Mouse (Mus musculus): ENCODE results near the gene Pop7. TPM values are rescaled to one million over a fixed set of nuclear protein-coding genes. Genes with fewer than 3 reads are reported as not detected.

Pop7 gene
- polyA plus RNA-seq (2015; fragmentation: Nextera tagmentation; extraction: Ambion mirVana): 79.3 and 87.0 TPM in 2 replicates

GRCm38 (mm10) chr5:137501709-137502666 is at the start of gene Pop7:
TSS of gene Pop7 (minus strand) at chr5:137502518.
- H3K9ac ChIP-seq (ENCODE audit: low read depth, low read length): peak within 1 kb of the TSS; percentile 84
- ATAC-seq: peak; percentile 96
- 3% methylated on average over 63 of the region's 64 CpGs for WGBS
- H3K27me3 ChIP-seq (replicated peaks; ENCODE audit: control insufficient read depth, insufficient read depth, low read length): no peaks in the 10 kb centered on the region
- no peaks in the 10 kb centered on the region for H3K36me3 ChIP-seq (ENCODE audit: control insufficient read depth, insufficient read depth, low read length)
- peak within 1 kb of the TSS; percentile 68 for H3K4me3 ChIP-seq (ENCODE audit: low read length)
- peaks cover 12% of the 10 kb centered on the region for H3K4me1 ChIP-seq (ENCODE audit: control insufficient read depth, insufficient read depth, low read depth, low read length)
- H3K9me3 ChIP-seq (ENCODE audit: control insufficient read depth, low read length): no peaks in the 10 kb centered on the region
- H3K27ac ChIP-seq (ENCODE audit: low read depth, low read length): peak within 1 kb of the TSS; percentile 98
- H3K4me2 ChIP-seq (ENCODE audit: low read length): peak within 1 kb of the TSS; percentile 65

GRCm38 (mm10) chr5:137551119-137551518 is 48.8 kb upstream of the Pop7 start:
- Histone ChIP-seq H3K9ac (ENCODE audit: low read depth, low read length) (no peak overlapping the region), H3K4me2 (ENCODE audit: low read length) (no peak overlapping the region), H3K27ac (ENCODE audit: low read depth, low read length) (no peak overlapping the region), H3K4me3 (ENCODE audit: low read length) (no peak overlapping the region), H3K9me3 (ENCODE audit: control insufficient read depth, low read length) (no peaks in the 10 kb centered on the region), H3K4me1 (ENCODE audit: control insufficient read depth, insufficient read depth, low read depth, low read length) (peaks cover 12% of the 10 kb centered on the region), H3K27me3 (replicated peaks; ENCODE audit: control insufficient read depth, insufficient read depth, low read length) (no peaks in the 10 kb centered on the region), H3K36me3 (ENCODE audit: control insufficient read depth, insufficient read depth, low read length) (no peaks in the 10 kb centered on the region)
- 81% methylated on average over 5 of the region's 5 CpGs for WGBS
- ATAC-seq: no peak

GRCm38 (mm10) chr5:137549840-137550239 is 47.5 kb upstream of the Pop7 start:
- WGBS: 85% methylated on average over 2 of the region's 2 CpGs
- H3K9me3 ChIP-seq (ENCODE audit: control insufficient read depth, low read length): no peaks in the 10 kb centered on the region

GRCm38 (mm10) chr5:137545596-137545995 is 43.3 kb upstream of the Pop7 start:
- no peak for ATAC-seq
- H3K36me3 ChIP-seq (ENCODE audit: control insufficient read depth, insufficient read depth, low read length): no peaks in the 10 kb centered on the region
- WGBS: 77% methylated on average over 4 of the region's 4 CpGs
- H3K27ac ChIP-seq (ENCODE audit: low read depth, low read length): no peak overlapping the region
- no peaks in the 10 kb centered on the region for H3K4me1 ChIP-seq (ENCODE audit: control insufficient read depth, insufficient read depth, low read depth, low read length)
- no peaks in the 10 kb centered on the region for H3K27me3 ChIP-seq (replicated peaks; ENCODE audit: control insufficient read depth, insufficient read depth, low read length)
- H3K4me3 ChIP-seq (ENCODE audit: low read length): no peak overlapping the region
- H3K4me2 ChIP-seq (ENCODE audit: low read length): no peak overlapping the region
- H3K9ac ChIP-seq (ENCODE audit: low read depth, low read length): no peak overlapping the region
- no peaks in the 10 kb centered on the region for H3K9me3 ChIP-seq (ENCODE audit: control insufficient read depth, low read length)

More at GRCm38 (mm10) chr5:137549840-137550239, 47.5 kb upstream of the Pop7 start:
- Histone ChIP-seq H3K4me1 (ENCODE audit: control insufficient read depth, insufficient read depth, low read depth, low read length) (peaks cover 11% of the 10 kb centered on the region), H3K4me3 (ENCODE audit: low read length) (no peak overlapping the region), H3K9ac (ENCODE audit: low read depth, low read length) (no peak overlapping the region), H3K4me2 (ENCODE audit: low read length) (no peak overlapping the region), H3K36me3 (ENCODE audit: control insufficient read depth, insufficient read depth, low read length) (no peaks in the 10 kb centered on the region), H3K27ac (ENCODE audit: low read depth, low read length) (no peak overlapping the region), H3K27me3 (replicated peaks; ENCODE audit: control insufficient read depth, insufficient read depth, low read length) (no peaks in the 10 kb centered on the region)
- ATAC-seq: no peak

GRCm38 (mm10) chr5:137544926-137545325 is 42.6 kb upstream of the Pop7 start:
- Histone ChIP-seq H3K4me1 (ENCODE audit: control insufficient read depth, insufficient read depth, low read depth, low read length) (no peaks in the 10 kb centered on the region), H3K27ac (ENCODE audit: low read depth, low read length) (no peak overlapping the region), H3K36me3 (ENCODE audit: control insufficient read depth, insufficient read depth, low read length) (no peaks in the 10 kb centered on the region), H3K4me3 (ENCODE audit: low read length) (no peak overlapping the region), H3K27me3 (replicated peaks; ENCODE audit: control insufficient read depth, insufficient read depth, low read length) (no peaks in the 10 kb centered on the region), H3K4me2 (ENCODE audit: low read length) (no peak overlapping the region), H3K9ac (ENCODE audit: low read depth, low read length) (no peak overlapping the region), H3K9me3 (ENCODE audit: control insufficient read depth, low read length) (no peaks in the 10 kb centered on the region)
- WGBS: 62% methylated on average over 6 of the region's 6 CpGs
- no peak for ATAC-seq

GRCm38 (mm10) chr5:137541768-137542540 is 39.6 kb upstream of the Pop7 start:
- H3K27ac ChIP-seq (ENCODE audit: low read depth, low read length): no peak overlapping the region

GRCm38 (mm10) chr5:137540991-137541390 is 38.7 kb upstream of the Pop7 start:
- no peaks in the 10 kb centered on the region for H3K36me3 ChIP-seq (ENCODE audit: control insufficient read depth, insufficient read depth, low read length)
- H3K9ac ChIP-seq (ENCODE audit: low read depth, low read length): no peak overlapping the region
- 77% methylated on average over 6 of the region's 6 CpGs for WGBS
- no peak overlapping the region for H3K4me2 ChIP-seq (ENCODE audit: low read length)
- H3K9me3 ChIP-seq (ENCODE audit: control insufficient read depth, low read length): no peaks in the 10 kb centered on the region
- H3K4me1 ChIP-seq (ENCODE audit: control insufficient read depth, insufficient read depth, low read depth, low read length): peaks cover 7% of the 10 kb centered on the region
- H3K4me3 ChIP-seq (ENCODE audit: low read length): no peak overlapping the region
- no peak overlapping the region for H3K27ac ChIP-seq (ENCODE audit: low read depth, low read length)
- no peak for ATAC-seq
- H3K27me3 ChIP-seq (replicated peaks; ENCODE audit: control insufficient read depth, insufficient read depth, low read length): no peaks in the 10 kb centered on the region

More at GRCm38 (mm10) chr5:137541768-137542540, 39.6 kb upstream of the Pop7 start:
- WGBS: 62% methylated on average over 5 of the region's 5 CpGs
- Histone ChIP-seq H3K9me3 (ENCODE audit: control insufficient read depth, low read length) (no peaks in the 10 kb centered on the region), H3K4me2 (ENCODE audit: low read length) (no peak overlapping the region), H3K27me3 (replicated peaks; ENCODE audit: control insufficient read depth, insufficient read depth, low read length) (no peaks in the 10 kb centered on the region), H3K4me1 (ENCODE audit: control insufficient read depth, insufficient read depth, low read depth, low read length) (peaks cover 7% of the 10 kb centered on the region), H3K9ac (ENCODE audit: low read depth, low read length) (no peak overlapping the region), H3K36me3 (ENCODE audit: control insufficient read depth, insufficient read depth, low read length) (no peaks in the 10 kb centered on the region), H3K4me3 (ENCODE audit: low read length) (no peak overlapping the region)
- peak; percentile 45; the same call in 1 of the 2 replicates for ATAC-seq

- Histone ChIP-seq H3K9me3 (ENCODE audit: control insufficient read depth, low read length) (no peaks in the 10 kb centered on the region), H3K27ac (ENCODE audit: low read depth, low read length) (no peak overlapping the region; the same call in 1 of the 2 replicates), H3K9ac (ENCODE audit: low read depth, low read length) (no peak overlapping the region), H3K4me1 (ENCODE audit: control insufficient read depth, insufficient read depth, low read depth, low read length) (peaks cover 7% of the 10 kb centered on the region), H3K36me3 (ENCODE audit: control insufficient read depth, insufficient read depth, low read length) (no peaks in the 10 kb centered on the region), H3K4me2 (ENCODE audit: low read length) (peak overlapping the region; percentile 21; the same call in 1 of the 2 replicates), H3K27me3 (replicated peaks; ENCODE audit: control insufficient read depth, insufficient read depth, low read length) (no peaks in the 10 kb centered on the region), H3K4me3 (ENCODE audit: low read length) (no peak overlapping the region)
- peak; percentile 69 for ATAC-seq
- 48% methylated on average over 7 of the region's 7 CpGs for WGBS
These were observed 37.0 kb upstream of the Pop7 start for GRCm38 (mm10) chr5:137539291-137539801.
